In genomic region chr1:105819031-105819430, GRCm38 (mm10) we compare ENCODE assay signal across 1 mouse cellular context.
TF ChIP-seq lines count a peak whose summit lies in the region.

No protein-coding gene starts in this region.

TF ChIP-seq in myocyte, 11 proteins besides CTCF, POLR2A, EP300 and RAD21 (continued from another document):
- no peak for TF ChIP-seq TCF3 (IDR thresholded peaks at IDR 0.05; ENCODE audit: insufficient read length, low read depth)
